Mouse (Mus musculus) small intestine, adult 2 months (tissue): ENCODE measurements at regions not wholly inside any gene's neighbourhood (a gene's known extent, or its start where the extent isn't known, plus 50 kb on each side); places are given as distances from the start of the nearest gene placed in this dataset.

Experiments used
- H3K27ac ChIP-seq: fragments of 200-500 bp; 2 replicates; pipeline ENCODE4 v1.5.1; 2012; ENCODE audit warnings: low read depth, low read length, control low read depth, inconsistent platforms; ENCODE audit not compliant: insufficient read depth
- H3K27me3 ChIP-seq: fragments of 200-500 bp; 2 replicates; pipeline ENCODE4 v1.6.1; 2012; ENCODE audit warnings: mild to moderate bottlenecking, moderate library complexity, low read length, inconsistent platforms; ENCODE audit not compliant: control insufficient read depth, insufficient read depth
- H3K36me3 ChIP-seq: fragments of 200-500 bp; 2 replicates; pipeline ENCODE4 v1.6.1; 2012; ENCODE audit warnings: mild to moderate bottlenecking, low read length, control low read depth, inconsistent platforms; ENCODE audit not compliant: control insufficient read depth, insufficient read depth
- H3K4me1 ChIP-seq: fragments of 200-500 bp; 2 replicates; pipeline ENCODE4 v1.6.1; 2012; ENCODE audit warnings: low read length, inconsistent platforms, mixed read lengths; ENCODE audit not compliant: control insufficient read depth, insufficient read depth, insufficient read length
- H3K4me3 ChIP-seq: fragments of 200-500 bp; 2 replicates; pipeline ENCODE4 v1.5.1; 2012; ENCODE audit warnings: low read depth, mild to moderate bottlenecking, control low read depth, inconsistent platforms, low read length, moderate library complexity
- CTCF ChIP-seq: fragments of 200-500 bp; IDR thresholded peaks from 2 replicates; pipeline ENCODE4 v1.5.1; 2012; ENCODE audit warnings: low read depth, mild to moderate bottlenecking, control low read depth, inconsistent platforms, low read length, moderate library complexity, mixed read lengths; ENCODE audit not compliant: insufficient replicate concordance, insufficient read length; ENCODE audit errors: extremely low read depth
- POLR2A ChIP-seq: fragments of 200-500 bp; IDR thresholded peaks from 2 replicates; pipeline ENCODE4 v1.6.1; 2012; ENCODE audit warnings: low read depth, mild to moderate bottlenecking, control low read depth, inconsistent platforms, low read length, moderate library complexity
- WGBS: fragments of 180-500 bp; shearing (Covaris S2); methylation state at CpG from one replicate; pipeline ENCODE4 v1.1.7; 2018; 5-methylcytosine and 5-hydroxymethylcytosine counted together

GRCm38 (mm10) chr15:86590033-86590432 is 375.8 kb downstream of the Tbc1d22a start:
- Histone ChIP-seq H3K27me3 (no peaks in the 10 kb centered on the region), H3K4me3 (no peak overlapping the region), H3K36me3 (no peaks in the 10 kb centered on the region), H3K27ac (no peak overlapping the region), H3K4me1 (no peaks in the 10 kb centered on the region)
- TF ChIP-seq CTCF (no peak), POLR2A (no peak)
- WGBS: 74% methylated on average over 7 of the region's 7 CpGs

GRCm38 (mm10) chr15:86590896-86591295 is 376.6 kb downstream of the Tbc1d22a start:
- 66% methylated on average over 5 of the region's 5 CpGs for WGBS
- Histone ChIP-seq H3K36me3 (no peaks in the 10 kb centered on the region), H3K27me3 (no peaks in the 10 kb centered on the region), H3K27ac (no peak overlapping the region), H3K4me3 (no peak overlapping the region), H3K4me1 (no peaks in the 10 kb centered on the region)
- TF ChIP-seq CTCF: no peak
- TF ChIP-seq POLR2A: no peak

GRCm38 (mm10) chr15:86593404-86593803 is 379.1 kb downstream of the Tbc1d22a start:
- H3K36me3 ChIP-seq: no peaks in the 10 kb centered on the region
- WGBS: 48% methylated on average over 6 of the region's 6 CpGs
- H3K4me1 ChIP-seq: no peaks in the 10 kb centered on the region
- no peaks in the 10 kb centered on the region for H3K27me3 ChIP-seq
- TF ChIP-seq CTCF (no peak), POLR2A (no peak)
- H3K4me3 ChIP-seq: no peak overlapping the region
- no peak overlapping the region for H3K27ac ChIP-seq

- H3K4me1 ChIP-seq: no peaks in the 10 kb centered on the region
- H3K27ac ChIP-seq: no peak overlapping the region
- no peaks in the 10 kb centered on the region for H3K27me3 ChIP-seq
- H3K4me3 ChIP-seq: no peak overlapping the region
- no peak for TF ChIP-seq POLR2A
- no peak for TF ChIP-seq CTCF
- no peaks in the 10 kb centered on the region for H3K36me3 ChIP-seq
These were observed 392.2 kb downstream of the Tbc1d22a start for GRCm38 (mm10) chr15:86606411-86606810.

- H3K4me1 ChIP-seq: no peaks in the 10 kb centered on the region
- no peaks in the 10 kb centered on the region for H3K27me3 ChIP-seq
- TF ChIP-seq CTCF: no peak
- no peak for TF ChIP-seq POLR2A
- no peak overlapping the region for H3K4me3 ChIP-seq
- H3K36me3 ChIP-seq: no peaks in the 10 kb centered on the region
- H3K27ac ChIP-seq: no peak overlapping the region
- WGBS: 83% methylated on average over 6 of the region's 6 CpGs
These were observed 395.4 kb downstream of the Tbc1d22a start for GRCm38 (mm10) chr15:86609692-86610091.

GRCm38 (mm10) chr15:86631376-86631775 is 417.1 kb downstream of the Tbc1d22a start:
- 52% methylated on average over 5 of the region's 5 CpGs for WGBS

GRCm38 (mm10) chr15:86645244-86645643 is 431.0 kb downstream of the Tbc1d22a start:
- Histone ChIP-seq H3K4me1 (no peaks in the 10 kb centered on the region), H3K27me3 (no peaks in the 10 kb centered on the region), H3K4me3 (no peak overlapping the region), H3K36me3 (no peaks in the 10 kb centered on the region), H3K27ac (no peak overlapping the region)
- WGBS: 63% methylated on average over 9 of the region's 9 CpGs
- no peak for TF ChIP-seq POLR2A
- no peak for TF ChIP-seq CTCF

More at GRCm38 (mm10) chr15:86631376-86631775, 417.1 kb downstream of the Tbc1d22a start:
- no peak overlapping the region for H3K27ac ChIP-seq
- no peaks in the 10 kb centered on the region for H3K4me1 ChIP-seq
- no peak for TF ChIP-seq POLR2A
- TF ChIP-seq CTCF: no peak
- no peaks in the 10 kb centered on the region for H3K36me3 ChIP-seq
- no peak overlapping the region for H3K4me3 ChIP-seq
- no peaks in the 10 kb centered on the region for H3K27me3 ChIP-seq

- TF ChIP-seq POLR2A: no peak
- TF ChIP-seq CTCF: no peak
- H3K36me3 ChIP-seq: no peaks in the 10 kb centered on the region
- no peaks in the 10 kb centered on the region for H3K27me3 ChIP-seq
- H3K27ac ChIP-seq: no peak overlapping the region
- H3K4me1 ChIP-seq: no peaks in the 10 kb centered on the region
- H3K4me3 ChIP-seq: no peak overlapping the region
- 73% methylated on average over 3 of the region's 3 CpGs for WGBS
These were observed 433.9 kb downstream of the Tbc1d22a start for GRCm38 (mm10) chr15:86648131-86648530.
